Mouse (Mus musculus) gastrocnemius, adult 18-20 months (tissue): ENCODE data around the gene Cygb. TPM values are rescaled to one million over a fixed set of nuclear protein-coding genes. Genes with fewer than 3 reads are reported as not detected.
"Not testable (repeated sequence)": the region's sequence is repeated elsewhere in the genome, so short reads cannot be mapped to it uniquely, and the experiment has no call there.

Source experiments
- DNase-seq: peaks from one replicate; pipeline ENCODE4 v3.0.0; 2021; ENCODE audit warnings: low spot score
- total RNA-seq, 2 experiments: library from RNA; stranded (reverse); gene quantifications; 2 replicates each; pipeline ENCODE4 v1.2.3; 2021

Cygb gene
- total RNA-seq, 2 experiments from 2014 or later = 10.5 to 15.0 TPM

DNA sequence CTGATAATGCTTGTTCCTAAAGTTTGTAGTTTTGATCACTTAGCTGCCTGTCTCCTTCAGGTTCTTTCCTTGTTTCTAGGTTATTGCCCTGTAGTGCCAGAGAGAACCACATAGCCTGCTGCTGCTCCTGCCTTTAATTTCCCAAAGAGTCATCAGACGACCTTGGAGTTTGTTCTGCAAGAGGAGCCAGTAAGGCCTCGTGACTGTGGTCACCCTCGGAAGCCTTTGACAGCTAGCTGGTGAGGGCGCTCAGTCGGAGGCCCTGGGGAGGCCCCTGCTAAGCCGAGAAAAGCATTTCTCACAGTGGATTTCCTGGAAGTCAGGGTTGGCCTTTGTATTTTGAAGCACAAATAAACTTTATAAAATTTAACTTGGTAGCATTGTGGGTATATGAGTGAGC, 21.3 kb upstream of the Cygb start:
- DNase-seq = not testable (repeated sequence)

DNA sequence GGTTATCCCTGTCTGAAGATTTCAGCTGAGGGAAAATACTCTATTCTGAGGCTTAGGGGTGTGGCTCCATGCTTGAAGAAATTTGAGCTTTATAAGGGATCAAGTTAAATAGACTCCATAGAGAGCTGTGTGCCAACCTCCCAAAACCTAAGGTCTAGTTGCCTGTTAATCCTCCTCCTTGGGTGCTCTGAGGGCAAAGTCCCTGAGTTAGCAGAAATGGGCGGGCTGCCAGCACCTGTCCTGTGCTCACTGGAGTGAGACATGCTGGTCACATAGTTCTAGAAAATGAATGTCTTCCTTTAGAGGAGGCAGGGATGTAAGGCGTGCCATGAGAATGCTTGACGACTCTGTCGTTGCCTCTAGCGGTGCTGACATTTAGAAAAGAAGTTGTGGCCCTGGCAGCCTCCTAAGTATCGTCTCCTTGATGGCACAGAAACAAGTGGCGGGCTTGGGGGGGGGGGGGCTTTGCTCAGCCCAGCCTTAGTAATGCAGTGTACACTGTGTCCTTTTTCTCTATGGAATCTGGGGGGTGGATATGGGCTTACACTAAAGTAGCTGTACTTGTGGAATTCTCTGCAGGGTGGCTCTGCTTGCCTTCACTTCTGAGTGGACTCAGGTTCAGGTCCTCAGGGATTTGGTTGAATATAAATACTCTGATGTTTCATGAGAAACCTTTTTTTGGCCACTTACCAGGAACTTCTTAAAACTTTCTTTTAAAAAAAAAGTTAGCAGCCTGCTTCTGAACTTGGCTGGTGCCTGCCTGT, 20.7 kb upstream of the Cygb start:
- peak; percentile 27 for DNase-seq

GRCm38 (mm10) chr11:116673410-116673809, 19.3 kb upstream of the Cygb start:
- no peak for DNase-seq

- DNase-seq = no peak
Observed at GRCm38 (mm10) chr11:116672595-116672994, 18.5 kb upstream of the Cygb start.

DNA sequence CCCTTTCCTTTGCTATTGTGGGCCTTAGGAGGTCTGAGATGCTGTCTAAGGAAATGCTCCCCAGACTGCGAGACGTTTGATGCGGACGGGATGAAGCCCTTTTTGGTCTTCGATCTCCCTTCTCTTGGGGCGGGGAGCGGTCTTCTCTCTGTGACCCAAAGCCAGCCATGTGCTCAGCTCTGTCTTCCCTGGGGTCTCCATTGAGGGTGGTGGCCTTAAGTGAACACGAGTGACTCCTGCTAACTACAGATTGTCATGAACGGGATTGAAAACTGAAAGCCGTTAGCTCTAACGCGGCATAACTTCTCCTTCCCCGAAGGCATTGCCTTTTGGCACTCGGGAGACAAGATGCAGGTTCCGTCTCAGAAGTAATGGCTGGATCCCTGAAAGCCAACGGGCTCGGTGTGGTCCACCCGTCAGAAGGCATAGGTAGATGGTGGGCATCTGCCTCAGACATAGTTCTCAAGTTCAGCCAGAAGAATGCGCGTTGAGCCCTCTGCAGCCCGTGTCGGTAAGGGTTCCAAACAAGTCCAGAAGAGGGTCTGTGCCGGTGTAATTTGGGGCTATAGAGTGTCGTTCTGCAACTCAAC, 17.8 kb upstream of the Cygb start:
- no peak for DNase-seq

DNA sequence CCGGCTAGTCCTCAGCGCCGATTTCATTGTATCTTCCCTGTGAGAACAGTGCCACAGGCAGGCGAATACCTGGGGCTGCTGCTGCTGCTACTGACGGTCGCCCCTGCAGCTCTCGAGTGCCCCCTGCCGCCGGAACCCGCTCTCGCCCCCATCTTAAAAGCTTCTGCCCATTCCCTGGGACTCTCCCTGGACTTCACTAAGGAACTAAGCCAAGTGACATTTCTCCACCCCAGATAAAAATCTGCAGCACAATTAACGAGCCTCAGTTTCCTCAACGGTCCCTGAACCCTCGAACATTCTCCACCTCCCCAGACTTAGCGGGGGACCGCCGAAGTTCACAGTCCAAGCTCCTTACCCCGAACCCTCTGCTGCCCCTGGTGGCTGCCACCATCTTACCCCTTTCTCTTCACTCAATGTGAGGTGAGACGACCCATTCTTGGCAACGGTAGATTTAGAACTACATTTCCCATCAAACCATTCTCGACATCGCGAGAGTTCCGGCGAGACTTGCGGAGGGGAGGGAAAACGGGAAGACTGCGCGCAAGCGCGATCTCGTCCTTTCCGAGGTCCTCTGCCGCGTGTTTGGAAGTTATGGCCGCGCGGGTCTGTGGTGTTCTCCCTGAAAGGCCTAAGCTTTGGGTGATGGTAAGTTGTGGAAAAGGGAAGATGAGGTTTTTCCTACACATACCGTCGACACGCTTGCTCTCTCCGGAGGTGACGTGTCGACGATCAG, 17.2 kb upstream of the Cygb start:
- peak; percentile 99 for DNase-seq

DNA sequence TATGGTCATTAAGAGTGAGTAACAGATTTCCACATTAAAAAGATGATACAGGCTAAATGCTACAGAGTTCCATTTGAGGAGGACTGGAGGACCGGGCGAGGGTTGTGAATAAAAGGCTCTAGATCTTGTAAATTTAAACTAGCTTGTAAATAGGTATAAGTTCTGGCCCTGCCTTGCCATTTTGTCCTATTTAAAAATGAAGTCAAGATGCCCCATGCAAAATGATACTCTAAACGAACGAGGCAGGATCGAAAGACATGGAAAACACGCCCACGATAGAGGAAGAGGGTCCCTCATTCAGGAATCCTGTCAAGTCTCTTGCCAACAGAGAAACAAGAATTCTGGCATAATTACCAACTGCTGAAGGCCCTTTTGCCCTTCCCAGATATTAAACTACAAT, 16.3 kb upstream of the Cygb start:
- DNase-seq = no peak

DNA sequence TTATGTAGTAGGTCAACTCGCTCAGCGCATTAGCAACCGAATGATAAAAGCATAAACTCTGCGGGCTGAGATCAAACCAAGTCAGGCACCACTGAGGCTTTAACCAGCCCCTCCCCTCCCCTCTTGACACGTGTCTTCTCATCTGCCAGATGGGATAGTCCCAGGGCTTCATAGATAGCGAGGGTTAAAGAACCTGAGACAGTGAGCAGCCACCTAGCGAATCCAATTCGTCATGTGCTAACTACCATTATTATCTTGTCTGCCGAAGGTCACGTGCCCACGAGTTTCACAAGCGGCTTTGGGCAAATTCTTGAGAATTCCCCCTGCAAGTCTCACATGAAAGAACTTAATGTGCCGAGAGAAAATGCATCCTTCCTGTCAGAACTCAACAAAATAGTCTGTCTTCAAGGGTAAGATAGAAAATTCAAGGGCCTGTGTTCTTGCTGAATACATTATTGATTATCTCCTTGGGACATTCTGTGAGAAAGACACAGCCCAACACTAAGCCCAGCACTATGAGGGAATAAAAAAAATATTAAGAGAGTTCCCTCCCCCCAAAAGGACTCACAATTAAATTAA, 15.8 kb upstream of the Cygb start:
- no peak for DNase-seq

- no peak for DNase-seq
Observed at GRCm38 (mm10) chr11:116669316-116669715, 15.2 kb upstream of the Cygb start.

- DNase-seq = no peak
Observed at GRCm38 (mm10) chr11:116668839-116669238, 14.7 kb upstream of the Cygb start.

GRCm38 (mm10) chr11:116668381-116668825, 14.3 kb upstream of the Cygb start:
- no peak for DNase-seq

- DNase-seq = no peak
Observed at GRCm38 (mm10) chr11:116667930-116668329, 13.8 kb upstream of the Cygb start.

- not testable (repeated sequence) for DNase-seq
Observed at GRCm38 (mm10) chr11:116667012-116667411, 12.9 kb upstream of the Cygb start.

DNA sequence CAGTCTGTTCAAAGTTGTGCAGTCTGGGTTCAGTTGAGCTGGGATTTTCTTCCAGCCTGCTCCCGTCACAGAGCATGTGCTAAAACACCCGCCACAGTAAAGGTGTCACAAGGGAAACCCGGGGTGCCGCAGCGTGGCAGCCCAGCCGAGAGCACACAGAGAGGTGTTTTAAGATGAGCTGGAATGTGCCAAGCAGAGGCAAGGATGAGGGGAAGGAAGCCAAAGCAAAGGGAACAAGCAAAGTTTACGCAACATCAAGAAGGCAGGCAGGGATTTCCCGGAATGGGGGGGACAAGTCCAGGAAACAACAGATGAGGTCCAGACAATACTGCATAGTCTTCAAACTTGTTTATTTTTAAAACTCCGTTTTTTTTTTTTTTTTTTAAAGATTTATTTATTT, 12.5 kb upstream of the Cygb start:
- DNase-seq = peak; percentile 44

- no peak for DNase-seq
Observed at GRCm38 (mm10) chr11:116665289-116665688, 11.2 kb upstream of the Cygb start.

- DNase-seq = no peak
Observed at GRCm38 (mm10) chr11:116661948-116662377, 7.8 kb upstream of the Cygb start.

DNA sequence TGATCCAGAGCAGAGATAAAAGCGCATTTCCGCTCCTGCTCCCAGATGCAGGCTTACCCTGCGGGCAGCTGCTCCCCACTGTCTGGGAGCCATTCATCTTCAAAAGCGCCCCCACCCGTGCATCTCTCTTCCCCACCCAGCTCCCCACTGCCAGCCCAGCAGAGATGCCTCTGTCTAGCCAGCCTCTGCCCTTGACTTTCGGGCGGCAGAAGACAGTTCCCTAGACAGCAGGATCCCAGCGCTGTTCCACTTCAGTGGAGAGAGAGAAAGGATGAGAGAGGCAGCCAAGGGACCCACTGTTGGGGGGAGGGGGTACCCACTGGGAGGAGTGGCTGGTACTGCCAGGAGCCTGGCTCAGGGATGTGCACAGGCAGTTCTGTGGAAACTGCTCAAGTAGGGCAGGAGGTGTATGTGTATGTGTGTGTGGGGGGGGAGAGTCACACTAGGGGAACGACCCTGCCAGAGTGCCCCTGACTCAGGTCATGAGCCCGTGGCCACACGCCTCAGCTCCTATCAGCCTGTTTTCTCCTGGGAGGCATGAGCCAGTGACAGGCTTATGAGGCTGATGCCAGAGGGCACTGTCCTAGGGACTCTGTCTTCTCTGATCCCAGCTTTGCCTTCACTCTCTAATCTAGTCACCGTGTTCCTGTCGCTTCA, 7.3 kb upstream of the Cygb start:
- no peak for DNase-seq

GRCm38 (mm10) chr11:116660181-116660580, 6.1 kb upstream of the Cygb start:
- DNase-seq = no peak

GRCm38 (mm10) chr11:116659027-116659621, 5.0 kb upstream of the Cygb start:
- no peak for DNase-seq

- no peak for DNase-seq
Observed at GRCm38 (mm10) chr11:116658238-116658637, 4.1 kb upstream of the Cygb start.
